In the genomic region with DNA sequence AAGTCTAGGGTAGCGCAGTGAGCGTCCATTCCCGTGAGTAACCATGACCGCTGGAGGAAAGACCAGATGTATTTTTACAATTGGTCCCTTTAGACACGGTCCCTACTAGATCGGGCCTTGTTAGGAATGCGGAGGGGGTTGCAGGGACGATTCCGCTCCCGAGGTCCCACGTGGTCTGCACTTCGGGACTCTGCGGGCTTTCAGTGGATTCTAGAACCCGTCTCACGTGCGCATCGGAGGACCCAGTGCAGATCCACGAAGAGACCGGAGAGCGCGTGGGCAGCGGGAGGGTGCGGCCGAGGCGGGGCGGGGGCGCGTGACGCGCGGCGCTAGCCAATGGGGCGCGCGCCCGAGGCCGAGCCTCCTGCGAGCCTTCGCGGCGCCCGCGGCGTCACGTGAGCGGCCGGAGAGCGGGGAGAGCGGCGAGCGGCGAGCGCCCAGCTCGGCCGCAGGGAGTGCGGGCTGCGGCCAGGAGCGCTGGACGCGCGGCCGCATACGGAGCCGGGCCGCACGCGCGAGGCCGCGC, we compare ENCODE assay signal across 8 mouse cellular contexts. TPM values are rescaled to one million over a fixed set of nuclear protein-coding genes. Genes with fewer than 3 reads are reported as not detected.
DNase-seq lines count a peak whose midpoint lies in the region; ATAC-seq lines count a peak whose summit lies in the region.

A gene (plus strand): TSS at position 396 of the 526 bp plus-strand sequence.

- H3K27ac ChIP-seq in embryonic facial prominence, embryonic 11.5 days (replicated peaks; ENCODE audit: low read depth, low read length) = no peak within 1 kb of the TSS
- H3K27ac ChIP-seq in intestine, embryonic 16.5 days (ENCODE audit: low read length) = peak within 1 kb of the TSS; percentile 11; the same call in 1 of the 2 replicates

- peak within 1 kb of the TSS; percentile 100 for H3K4me2 ChIP-seq in embryonic facial prominence, embryonic 11.5 days (ENCODE audit: low read depth, low read length)
- peak within 1 kb of the TSS; percentile 100 for H3K4me2 ChIP-seq in intestine, embryonic 16.5 days (ENCODE audit: low read depth, low read length)

- H3K36me3 ChIP-seq in embryonic facial prominence, embryonic 11.5 days (replicated peaks; ENCODE audit: control insufficient read depth, insufficient read depth, low read depth, low read length) = no peaks in the 10 kb centered on the region
- H3K36me3 ChIP-seq in intestine, embryonic 16.5 days (ENCODE audit: control insufficient read depth, insufficient read depth, low read length) = no peaks in the 10 kb centered on the region

- peak within 1 kb of the TSS; percentile 61 for H3K4me3 ChIP-seq in embryonic facial prominence, embryonic 11.5 days (ENCODE audit: low read depth, low read length)
- peak within 1 kb of the TSS; percentile 68 for H3K4me3 ChIP-seq in intestine, embryonic 16.5 days (ENCODE audit: low read length)

- H3K4me1 ChIP-seq in embryonic facial prominence, embryonic 11.5 days (ENCODE audit: control insufficient read depth, insufficient read depth, low read length) = no peaks in the 10 kb centered on the region
- H3K4me1 ChIP-seq in intestine, embryonic 16.5 days (ENCODE audit: control insufficient read depth, insufficient read depth, low read length) = peaks cover 12% of the 10 kb centered on the region

- peaks cover 2% of the 10 kb centered on the region for H3K27me3 ChIP-seq in embryonic facial prominence, embryonic 11.5 days (ENCODE audit: control insufficient read depth, insufficient read depth, low read length)
- peaks cover 16% of the 10 kb centered on the region for H3K27me3 ChIP-seq in intestine, embryonic 16.5 days (replicated peaks; ENCODE audit: control insufficient read depth, insufficient read depth, low read length)

- peak; percentile 93 for DNase-seq in brain, adult 2 months (ENCODE audit: low read depth, low spot score)
- DNase-seq in embryonic facial prominence, embryonic 11.5 days (ENCODE audit: low spot score) = peak; percentile 81
- peak; percentile 65 to 92 for DNase-seq in left cerebral cortex, postnatal 10 days (ENCODE audit: extremely low spot score in 1 of 2, low spot score in 2 of 2)
- DNase-seq in right cerebral cortex, postnatal 4 days = peak; percentile 72

- WGBS in embryonic facial prominence, embryonic 11.5 days = under 1% methylated on average over 70 of the region's 70 CpGs
- under 1% methylated on average over 44 of the region's 70 CpGs for WGBS in intestine, embryonic 16.5 days

- H3K9me3 ChIP-seq in embryonic facial prominence, embryonic 11.5 days (replicated peaks; ENCODE audit: control insufficient read depth, low read length) = no peaks in the 10 kb centered on the region
- no peaks in the 10 kb centered on the region for H3K9me3 ChIP-seq in intestine, embryonic 16.5 days (ENCODE audit: control insufficient read depth, low read length)

- H3K9ac ChIP-seq in embryonic facial prominence, embryonic 11.5 days (replicated peaks; ENCODE audit: low read length) = peak within 1 kb of the TSS; percentile 65
- peak within 1 kb of the TSS; percentile 75 for H3K9ac ChIP-seq in intestine, embryonic 16.5 days (ENCODE audit: low read depth, low read length)

- peak; percentile 30 for ATAC-seq in embryonic facial prominence, embryonic 11.5 days (replicated peaks; ENCODE audit: insufficient number of reproducible peaks, low FRiP score, low TSS enrichment, low read depth)
- peak; percentile 50 for ATAC-seq in granulocyte monocyte progenitor cell, adult 5-6 weeks (replicated peaks; ENCODE audit: poor library complexity, severe bottlenecking)
- peak; percentile 81 for ATAC-seq in intestine, embryonic 16.5 days
- ATAC-seq in megakaryocyte progenitor cell, adult 5-6 weeks (replicated peaks; ENCODE audit: poor library complexity) = peak; percentile 33; the same call in 1 of the 2 replicates
- ATAC-seq in monocyte, adult 5-6 weeks (replicated peaks; ENCODE audit: insufficient number of reproducible peaks, low FRiP score, low TSS enrichment, poor library complexity, severe bottlenecking) = no peak

- intact Hi-C loops in left cerebral cortex, postnatal 10 days (cut with DNase I) = no loop called here

RNA-seq across cellular contexts. Expression of the gene that starts here (rescaled TPM):
- 3.8 TPM in 2 replicates for polyA plus RNA-seq in embryonic facial prominence, embryonic 11.5 days (2014; fragmentation: Nextera tagmentation; extraction: Ambion mirVana)
- total RNA-seq in granulocyte monocyte progenitor cell, adult 5-6 weeks (2014; fragmentation: Nextera tagmentation) = not detected in 2 replicates
- total RNA-seq in granulocyte monocyte progenitor cell, adult 5-6 weeks (2017) = not detected in 2 replicates
- polyA plus RNA-seq in intestine, embryonic 16.5 days (2015; fragmentation: Nextera tagmentation; extraction: Ambion mirVana) = 5.9 and 6.3 TPM in 2 replicates
- 10 to 100 TPM; 12.9 to 22.0 TPM for total RNA-seq in left cerebral cortex, postnatal 10 days (2021)
- 0.22 TPM in 1 of 2 replicates, not detected in the other for total RNA-seq in megakaryocyte progenitor cell, adult 5-6 weeks (2015)
- total RNA-seq in megakaryocyte progenitor cell, adult 5-6 weeks (2017) = not detected in 2 replicates
- total RNA-seq in monocyte, adult 5-6 weeks (2017) = not detected in 3 replicates

Comparison
In these comparisons a context has a peak if more than half of its experiments do, and no peak if none do; other contexts are left out.
1. RNA of the gene that starts here (total RNA-seq): 12.9 to 22.0 TPM in left cerebral cortex, postnatal 10 days; 0.22 TPM in megakaryocyte progenitor cell, adult 5-6 weeks, not detected in granulocyte monocyte progenitor cell, adult 5-6 weeks and not detected in monocyte, adult 5-6 weeks; every median in the first group is over 10 times any median in the second.
2. Peak in ATAC-seq in granulocyte monocyte progenitor cell, adult 5-6 weeks; RNA of the gene not detected or under 1 TPM.
3. Peak in ATAC-seq in megakaryocyte progenitor cell, adult 5-6 weeks; RNA of the gene not detected or under 1 TPM.
4. Peak in every context shown above with its lines, with median percentiles within 50 percentile points of each other: DNase-seq.